Mouse (Mus musculus) stomach, embryonic 16.5 days (tissue): ENCODE results near the gene Myocd. TPM values are rescaled to one million over a fixed set of nuclear protein-coding genes. Genes with fewer than 3 reads are reported as not detected.

ENCODE experiments used
- ATAC-seq: fragments of 200-750 bp; cut with Nextera tagmentation; 2 replicates; pipeline ENCODE4 v1.8.0; 2017; ENCODE audit warnings: moderate number of reproducible peaks, moderate TSS enrichment; ENCODE audit not compliant: insufficient read depth, low FRiP score
- H3K27ac ChIP-seq: fragments of 300-500 bp; sonication (generic); 2 replicates; pipeline ENCODE4 v1.5.1; 2014; ENCODE audit warnings: low read length
- H3K27me3 ChIP-seq: fragments of 300-500 bp; sonication (generic); 2 replicates; pipeline ENCODE4 v1.6.1; 2014; ENCODE audit warnings: low read length, control low read depth, mixed read lengths; ENCODE audit not compliant: control insufficient read depth, insufficient read depth
- H3K36me3 ChIP-seq: fragments of 300-500 bp; sonication (generic); 2 replicates; pipeline ENCODE4 v1.6.1; 2014; ENCODE audit warnings: low read length; ENCODE audit not compliant: control insufficient read depth, insufficient read depth
- H3K4me1 ChIP-seq: fragments of 300-500 bp; sonication (generic); 2 replicates; pipeline ENCODE4 v1.6.1; 2014; ENCODE audit warnings: low read length, control low read depth, mixed read lengths; ENCODE audit not compliant: control insufficient read depth, insufficient read depth
- H3K4me2 ChIP-seq: fragments of 300-500 bp; sonication (generic); 2 replicates; pipeline ENCODE4 v1.6.1; 2014; ENCODE audit warnings: low read depth, low read length, mixed read lengths
- H3K4me3 ChIP-seq: fragments of 300-500 bp; sonication (generic); replicated peaks from 2 replicates; pipeline ENCODE4 v1.5.1; 2014; ENCODE audit warnings: mild to moderate bottlenecking, low read length
- H3K9ac ChIP-seq: fragments of 300-500 bp; sonication (generic); 2 replicates; pipeline ENCODE4 v1.6.1; 2014; ENCODE audit warnings: low read length
- H3K9me3 ChIP-seq: fragments of 300-500 bp; sonication (generic); replicated peaks from 2 replicates; pipeline ENCODE4 v1.6.1; 2016; ENCODE audit warnings: low read length, control low read depth; ENCODE audit not compliant: control insufficient read depth
- WGBS: fragments of 180-500 bp; shearing (Covaris S2); extraction: QIAGEN DNeasy Blood & Tissue Kit; methylation state at CpG from one replicate; pipeline ENCODE4 v1.1.7; 2014; 5-methylcytosine and 5-hydroxymethylcytosine counted together
- polyA plus RNA-seq: library from polyadenylated mRNA; unstranded; fragments of >200 nt; fragmentation: Nextera tagmentation; extraction: Ambion mirVana; gene quantifications from 2 replicates; pipeline ENCODE4 v1.2.1, GENCODE M21; 2015

The Myocd gene
- 41.5 and 44.7 TPM in 2 replicates for polyA plus RNA-seq

DNA sequence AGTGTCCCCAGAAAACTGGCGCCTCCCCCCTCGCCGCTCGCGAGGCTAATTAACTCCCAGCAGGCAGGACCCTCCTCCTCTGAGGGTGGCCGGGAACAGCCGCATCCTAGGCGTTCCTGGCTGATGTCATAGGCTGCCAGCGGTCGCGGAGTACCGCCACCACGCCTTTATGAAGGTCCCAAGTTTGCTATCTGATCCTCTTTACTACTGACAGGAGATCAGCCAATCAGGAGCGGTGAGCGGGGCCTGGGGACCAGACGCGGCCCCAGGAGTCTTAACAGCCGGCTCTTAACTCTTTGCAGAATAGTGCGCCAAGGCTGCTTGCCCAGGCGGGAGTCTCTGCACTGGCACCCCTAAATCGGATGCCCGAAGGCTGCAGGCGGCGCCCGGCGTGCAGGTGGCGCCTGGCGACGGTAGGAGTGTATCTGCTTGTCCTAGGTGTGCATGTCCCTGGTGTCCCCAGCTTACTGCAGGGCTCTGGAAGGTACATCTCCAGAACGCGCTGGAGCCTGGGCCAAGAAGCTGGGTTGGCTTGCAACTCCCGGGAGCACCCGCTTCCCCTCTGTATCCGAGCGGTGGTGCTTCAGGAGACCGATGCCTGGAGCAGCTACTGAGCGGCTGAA lies at the start of gene Myocd:
Gene Myocd (minus strand): TSS at position 139 of the 623 bp plus-strand sequence.
- peak within 1 kb of the TSS; percentile 58 for H3K27ac ChIP-seq
- peak within 1 kb of the TSS; percentile 58 for H3K4me3 ChIP-seq
- no peaks in the 10 kb centered on the region for H3K36me3 ChIP-seq
- peaks cover 13% of the 10 kb centered on the region; the same call in 1 of the 2 replicates for H3K27me3 ChIP-seq
- WGBS = under 1% methylated on average over 37 of the region's 37 CpGs
- H3K9ac ChIP-seq = peak within 1 kb of the TSS; percentile 69
- ATAC-seq = peak; percentile 84
- H3K9me3 ChIP-seq = no peaks in the 10 kb centered on the region
- peak within 1 kb of the TSS; percentile 69 for H3K4me2 ChIP-seq
- peaks cover 10% of the 10 kb centered on the region for H3K4me1 ChIP-seq

DNA sequence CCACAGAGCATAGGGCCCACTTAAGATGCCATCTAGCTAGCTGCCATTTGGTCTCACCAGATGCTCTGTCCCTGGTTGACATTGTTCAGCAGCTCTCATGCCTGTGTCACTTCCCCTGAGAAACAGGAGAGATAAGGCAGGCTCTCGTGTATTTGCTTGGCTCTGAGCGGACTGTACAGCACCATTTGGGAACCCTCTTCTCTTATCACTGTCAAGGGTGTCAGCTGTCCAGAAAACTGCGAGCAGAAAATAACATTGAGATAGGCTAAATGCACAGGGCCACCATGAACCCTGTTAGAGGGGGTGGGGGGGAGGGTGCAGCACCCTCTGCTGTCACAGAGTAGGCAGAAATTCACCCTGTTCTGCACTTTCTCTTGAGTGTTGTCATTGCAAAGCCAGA lies 34.0 kb upstream of the Myocd start:
- WGBS = 39% methylated on average over 3 of the region's 3 CpGs
- no peaks in the 10 kb centered on the region for H3K9me3 ChIP-seq
- H3K9ac ChIP-seq = no peak overlapping the region
- no peaks in the 10 kb centered on the region for H3K4me1 ChIP-seq
- no peak overlapping the region for H3K4me3 ChIP-seq
- no peaks in the 10 kb centered on the region for H3K27me3 ChIP-seq
- no peak for ATAC-seq
- no peak overlapping the region for H3K27ac ChIP-seq
- H3K4me2 ChIP-seq = no peak overlapping the region
- no peaks in the 10 kb centered on the region for H3K36me3 ChIP-seq

DNA sequence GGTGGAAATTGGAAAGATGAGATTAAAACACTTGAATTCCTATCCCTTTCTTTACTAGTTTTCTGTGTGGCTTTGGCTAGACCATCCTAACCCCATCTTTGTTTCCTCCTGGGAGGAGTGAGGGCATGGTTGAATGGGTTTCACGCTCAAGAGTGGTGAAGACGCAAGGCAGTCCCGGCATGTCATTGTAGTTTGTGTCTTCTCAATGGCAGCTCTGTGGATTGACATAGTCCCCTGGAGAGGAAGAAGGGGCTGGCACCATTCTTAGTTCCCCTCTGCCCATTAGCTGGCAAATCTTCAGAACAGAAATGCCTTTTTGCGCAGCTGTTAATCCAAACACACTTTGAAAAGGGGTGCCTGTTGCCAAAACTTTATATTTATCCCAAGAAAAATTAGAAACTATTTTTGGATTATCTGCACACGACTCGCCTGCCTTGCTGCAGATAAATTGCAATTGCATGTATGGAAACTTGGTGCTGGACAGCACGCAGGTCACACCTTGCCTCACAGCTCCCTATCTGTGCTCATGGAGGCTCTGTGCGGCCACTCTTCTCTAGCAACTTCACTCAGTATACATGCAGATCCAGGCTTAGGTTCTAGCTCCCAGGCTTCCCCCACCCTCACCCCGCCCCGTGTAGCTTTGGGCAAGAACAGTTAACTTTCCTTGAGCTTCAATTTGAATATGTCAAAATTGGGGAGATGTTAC lies 24.5 kb upstream of the Myocd start:
- no peaks in the 10 kb centered on the region for H3K9me3 ChIP-seq
- no peak for ATAC-seq
- H3K4me3 ChIP-seq = no peak overlapping the region
- no peak overlapping the region for H3K4me2 ChIP-seq
- H3K36me3 ChIP-seq = no peaks in the 10 kb centered on the region
- H3K9ac ChIP-seq = no peak overlapping the region
- no peaks in the 10 kb centered on the region for H3K27me3 ChIP-seq
- WGBS = 77% methylated on average over 10 of the region's 10 CpGs
- no peaks in the 10 kb centered on the region for H3K4me1 ChIP-seq
- no peak overlapping the region for H3K27ac ChIP-seq

DNA sequence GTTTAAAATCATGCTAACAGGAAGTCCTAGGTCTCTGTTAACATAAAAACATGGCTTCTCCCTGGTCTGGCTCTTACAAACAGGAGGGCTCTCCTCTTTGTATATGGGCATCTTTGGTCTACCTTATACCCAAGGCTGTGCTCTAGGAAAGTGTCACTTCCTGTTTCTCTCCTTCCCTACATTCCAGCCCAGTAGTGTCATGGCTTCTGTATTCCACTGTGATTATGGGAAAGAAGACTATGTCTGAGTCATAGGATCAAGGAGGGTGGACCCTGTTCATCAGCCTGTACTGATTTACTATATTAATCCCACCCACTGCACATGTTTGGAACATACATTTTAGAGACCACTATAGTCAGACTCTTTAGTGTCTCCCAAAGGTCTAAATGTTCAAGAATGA lies 23.2 kb upstream of the Myocd start:
- Histone ChIP-seq H3K36me3 (no peaks in the 10 kb centered on the region), H3K9me3 (no peaks in the 10 kb centered on the region), H3K27me3 (no peaks in the 10 kb centered on the region), H3K9ac (no peak overlapping the region), H3K4me3 (no peak overlapping the region), H3K4me2 (no peak overlapping the region), H3K27ac (no peak overlapping the region), H3K4me1 (no peaks in the 10 kb centered on the region)
- no peak for ATAC-seq

DNA sequence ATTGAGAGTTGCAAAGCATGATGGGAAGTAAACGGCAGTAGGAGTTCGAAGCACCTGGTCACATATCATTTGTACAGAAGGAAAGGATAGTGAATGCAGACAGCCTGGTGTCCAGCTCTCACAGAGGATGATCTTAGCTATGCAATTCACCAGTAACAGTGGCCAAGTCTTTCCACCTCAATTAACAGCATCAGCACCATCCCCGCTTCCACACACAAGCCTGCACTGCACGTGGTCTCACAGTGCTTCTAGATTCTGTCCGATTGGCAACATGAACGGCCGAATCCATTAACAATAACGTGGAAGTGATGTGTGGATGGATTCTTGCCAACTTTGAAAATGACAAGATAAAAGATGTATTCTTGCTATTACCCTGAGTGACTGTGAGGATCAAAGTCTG lies 17.9 kb upstream of the Myocd start:
- Histone ChIP-seq H3K4me1 (no peaks in the 10 kb centered on the region), H3K4me3 (no peak overlapping the region), H3K9me3 (no peaks in the 10 kb centered on the region), H3K27me3 (no peaks in the 10 kb centered on the region), H3K27ac (no peak overlapping the region), H3K4me2 (no peak overlapping the region), H3K36me3 (no peaks in the 10 kb centered on the region), H3K9ac (no peak overlapping the region)
- 83% methylated on average over 8 of the region's 8 CpGs for WGBS
- ATAC-seq = no peak

DNA sequence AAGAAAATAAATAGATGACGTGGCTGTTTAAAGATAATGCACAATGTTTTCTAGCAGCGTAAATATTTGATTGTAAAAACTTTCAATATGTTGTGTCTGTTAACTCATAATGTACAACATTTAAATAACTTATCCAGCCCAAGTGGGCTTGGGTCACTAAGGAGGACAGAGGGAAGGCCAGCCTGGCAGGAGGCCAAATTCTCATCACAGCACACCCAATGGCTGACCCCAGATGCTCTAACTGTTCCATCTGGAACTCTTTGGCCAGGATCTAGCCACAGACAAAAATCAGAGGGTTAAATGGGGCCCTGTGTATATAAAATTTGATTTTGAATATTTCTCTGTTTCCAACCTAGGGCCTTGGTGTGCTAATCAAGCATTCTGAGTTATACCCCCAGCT lies 16.4 kb upstream of the Myocd start:
- Histone ChIP-seq H3K36me3 (no peaks in the 10 kb centered on the region), H3K4me2 (no peak overlapping the region), H3K4me1 (no peaks in the 10 kb centered on the region), H3K27me3 (no peaks in the 10 kb centered on the region), H3K9ac (no peak overlapping the region), H3K4me3 (no peak overlapping the region), H3K9me3 (no peaks in the 10 kb centered on the region), H3K27ac (no peak overlapping the region)
- WGBS = 63% methylated on average over 2 of the region's 2 CpGs
- no peak for ATAC-seq

DNA sequence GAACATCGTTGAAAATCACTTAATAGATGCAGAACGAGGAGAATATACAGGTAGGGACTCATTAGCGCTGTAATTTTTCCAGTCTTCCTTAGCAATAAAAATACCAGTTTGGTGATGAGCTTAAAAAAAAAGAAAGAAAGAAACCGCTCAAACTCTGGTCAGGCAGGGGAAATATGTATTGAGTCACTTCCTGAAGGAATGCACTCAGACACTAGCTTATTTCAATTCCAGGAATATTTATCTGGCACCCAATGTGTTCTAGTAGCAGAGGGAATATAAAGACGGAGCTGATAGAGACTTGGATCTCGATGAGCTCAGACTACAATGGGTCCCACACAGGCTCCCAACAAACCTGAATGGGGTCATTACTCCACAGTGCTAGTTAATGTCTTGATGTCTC lies 5.7 kb upstream of the Myocd start:
- Histone ChIP-seq H3K36me3 (no peaks in the 10 kb centered on the region), H3K4me3 (no peak overlapping the region), H3K4me1 (peaks cover 7% of the 10 kb centered on the region; the same call in 1 of the 2 replicates), H3K4me2 (no peak overlapping the region), H3K27ac (no peak overlapping the region), H3K9ac (no peak overlapping the region), H3K27me3 (0 out of 2 replicates have a peak, but pooled peaks cover 1% of the 10 kb centered on the region), H3K9me3 (no peaks in the 10 kb centered on the region)
- WGBS = 74% methylated on average over 6 of the region's 6 CpGs
- no peak for ATAC-seq

DNA sequence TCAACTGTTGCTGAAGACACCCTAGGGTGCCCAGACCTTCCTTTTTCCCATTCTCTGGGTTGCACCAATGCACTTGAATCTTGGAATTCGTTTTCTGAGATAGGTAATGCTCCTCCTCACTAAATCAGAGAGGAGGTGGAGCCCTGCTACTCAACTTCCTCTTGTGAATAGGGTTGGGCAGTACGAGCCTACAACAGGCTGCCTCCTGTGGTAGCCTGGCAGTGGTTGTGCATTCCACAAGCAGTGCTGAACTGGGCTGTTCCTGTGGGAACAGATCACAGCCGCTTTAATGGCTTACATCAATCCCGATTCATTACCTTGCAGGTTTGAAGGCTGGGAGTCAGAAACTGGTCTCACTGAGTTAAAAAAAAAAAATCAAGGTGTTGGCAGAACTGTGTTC lies 1.2 kb upstream of the Myocd start:
- peak overlapping the region; percentile 58 for H3K4me3 ChIP-seq
- H3K9ac ChIP-seq = no peak overlapping the region
- H3K27ac ChIP-seq = 0 out of 2 replicates have a peak overlapping the region, but pooled peaks have one; percentile 58
- H3K27me3 ChIP-seq = peaks cover 13% of the 10 kb centered on the region; the same call in 1 of the 2 replicates
- ATAC-seq = no peak
- no peaks in the 10 kb centered on the region for H3K9me3 ChIP-seq
- 18% methylated on average over 4 of the region's 4 CpGs for WGBS
- H3K36me3 ChIP-seq = no peaks in the 10 kb centered on the region
- H3K4me2 ChIP-seq = peak overlapping the region; percentile 69
- peaks cover 10% of the 10 kb centered on the region for H3K4me1 ChIP-seq

DNA sequence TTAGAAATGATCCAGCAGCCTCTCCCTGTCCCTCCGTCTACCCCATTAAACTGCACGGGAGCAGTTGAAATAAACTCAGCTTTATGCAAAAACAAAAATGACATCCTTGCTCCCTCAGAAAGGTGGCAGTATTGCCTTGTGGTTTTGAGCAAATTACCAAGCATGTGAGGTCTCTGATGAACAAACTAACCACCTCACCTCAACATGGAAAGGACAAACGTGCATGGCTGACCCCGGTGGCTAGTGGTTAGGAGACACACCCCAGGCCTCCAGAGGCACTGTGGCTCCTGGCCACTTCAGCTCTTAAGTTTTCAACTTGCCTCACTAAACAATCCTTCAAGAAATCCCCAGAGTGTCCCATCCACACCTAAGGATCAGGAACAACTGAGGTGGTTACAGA lies 1.5 kb downstream of the Myocd start:
- Histone ChIP-seq H3K27me3 (peaks cover 13% of the 10 kb centered on the region; the same call in 1 of the 2 replicates), H3K4me3 (peak overlapping the region; percentile 58), H3K9ac (peak overlapping the region; percentile 60), H3K9me3 (no peaks in the 10 kb centered on the region), H3K4me1 (peaks cover 10% of the 10 kb centered on the region), H3K4me2 (peak overlapping the region; percentile 69), H3K27ac (peak overlapping the region; percentile 2; the same call in 1 of the 2 replicates), H3K36me3 (no peaks in the 10 kb centered on the region)
- ATAC-seq = no peak
- 24% methylated on average over 4 of the region's 4 CpGs for WGBS
